Mouse (Mus musculus) kidney, adult 10 weeks (tissue): ENCODE measurements around the gene Nr0b1. TPM values are rescaled to one million over a fixed set of nuclear protein-coding genes. Genes with fewer than 3 reads are reported as not detected.

Experiments
- polyA plus RNA-seq: library from polyadenylated mRNA; stranded (reverse); fragments of 350-450 nt; fragmentation: Illumina TruSeq; extraction: RNeasy Lipid Tissue Mini Kit (QIAGEN cat#74804); gene quantifications from one replicate; pipeline ENCODE4 v1.2.3, GENCODE M21; 2014; ENCODE audit warnings: low read depth, low replicate concordance

Nr0b1 gene
- polyA plus RNA-seq = not detected

GRCm38 (mm10) chrX:86191614-86192419, at the start of gene Nr0b1:
TSS of gene Nr0b1 (plus strand) at chrX:86191764.

Other genes starting within 250 kb of the Nr0b1 start
- gene Samt3, start 147.6 kb upstream of the Nr0b1 start, polyA plus RNA-seq = not detected
- gene Mageb4, start 113.3 kb downstream of the Nr0b1 start, polyA plus RNA-seq = not detected